Mouse (Mus musculus) thymus, adult 2 months (tissue): ENCODE measurements around the gene Adam1a.

Experiments used
- CTCF ChIP-seq: fragments of 200-500 bp; IDR thresholded peaks from 2 replicates; pipeline ENCODE4 v1.5.1; 2012; ENCODE audit warnings: mild to moderate bottlenecking, control low read depth, low read length, moderate library complexity, borderline replicate concordance; ENCODE audit not compliant: control insufficient read depth, poor library complexity, insufficient read depth; ENCODE audit errors: extremely low read depth
- POLR2A ChIP-seq: fragments of 200-500 bp; IDR thresholded peaks from 2 replicates; pipeline ENCODE4 v1.6.1; 2012; ENCODE audit warnings: mild to moderate bottlenecking, low read length, control low read depth, moderate library complexity; ENCODE audit not compliant: control insufficient read depth, poor library complexity, insufficient read depth; ENCODE audit errors: extremely low read depth

- no peak for TF ChIP-seq CTCF
- TF ChIP-seq POLR2A = no peak
Measured at GRCm38 (mm10) chr5:121526526-121526925, 18.8 kb downstream of the Adam1a start.
